Mouse (Mus musculus) brain, embryonic 14.5 days (tissue): ENCODE measurements around the gene Wsb2.

Experiments
- CTCF ChIP-seq: fragments of 200-500 bp; IDR thresholded peaks from 2 replicates; pipeline ENCODE4 v1.5.1; 2012; ENCODE audit warnings: inconsistent platforms, mild to moderate bottlenecking, moderate library complexity, borderline replicate concordance; ENCODE audit not compliant: insufficient read depth, insufficient read length; ENCODE audit errors: extremely low read depth
- POLR2A ChIP-seq: fragments of 200-500 bp; IDR thresholded peaks from 2 replicates; pipeline ENCODE4 v1.6.1; 2012; ENCODE audit warnings: mild to moderate bottlenecking, inconsistent platforms, borderline replicate concordance; ENCODE audit not compliant: poor library complexity, insufficient read depth, insufficient read length, severe bottlenecking; ENCODE audit errors: extremely low read depth

DNA sequence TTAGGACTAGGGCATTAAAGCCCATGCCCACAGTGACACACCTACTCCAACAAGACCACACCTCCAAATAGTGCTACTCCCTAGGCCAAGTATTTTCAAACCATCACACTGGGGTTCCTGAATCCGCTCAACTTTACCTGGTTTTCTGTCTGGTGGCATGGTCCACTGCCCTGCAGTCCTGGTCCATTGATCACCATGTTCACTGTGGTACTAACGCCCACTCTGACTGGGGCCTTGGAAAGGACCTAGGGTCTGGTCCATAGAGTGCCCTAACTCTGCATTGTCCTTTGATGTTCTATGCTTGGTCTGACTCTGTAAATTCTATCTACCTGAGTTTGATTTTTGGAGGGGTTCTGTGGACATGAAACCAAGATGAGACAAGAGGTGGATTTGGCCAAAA is 9.3 kb upstream of the Wsb2 start:
- TF ChIP-seq CTCF (no peak), POLR2A (no peak)
